Mouse (Mus musculus): ENCODE results near the gene Casc3.

DNA sequence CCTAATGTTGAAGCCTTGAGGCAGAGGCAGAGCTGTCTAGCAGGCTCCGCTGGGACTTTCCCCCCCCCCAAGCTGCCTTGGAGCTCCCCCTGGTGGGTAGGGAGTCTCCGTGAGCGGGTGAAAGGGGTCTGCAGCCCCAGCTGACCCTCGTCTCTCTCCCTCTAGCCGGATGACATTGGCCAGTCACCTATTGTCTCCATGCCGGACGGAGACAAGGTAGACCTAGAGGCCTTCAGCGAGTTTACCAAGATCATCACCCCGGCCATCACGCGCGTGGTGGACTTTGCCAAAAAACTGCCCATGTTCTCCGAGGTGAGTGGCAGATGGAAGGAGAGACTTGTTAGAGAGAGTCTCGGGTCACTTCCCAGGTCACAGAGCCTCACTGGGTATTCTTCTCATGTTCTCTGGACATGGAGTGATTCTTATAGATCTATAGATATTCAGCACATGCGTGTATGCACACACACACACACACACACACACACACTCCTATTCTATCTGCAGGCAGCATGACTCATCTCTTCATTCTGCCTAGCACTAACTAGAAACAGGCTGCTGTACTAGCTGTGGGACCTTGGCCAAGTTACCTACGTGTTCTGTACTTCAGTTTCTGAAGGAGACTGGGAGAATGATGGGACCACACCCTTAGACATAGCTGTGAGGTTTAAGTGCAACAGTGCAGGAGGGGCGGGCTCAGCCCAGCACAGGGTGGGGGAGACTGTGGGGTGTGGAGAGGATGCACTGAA lies 41.8 kb upstream of the Casc3 start:
- TF ChIP-seq CTCF (IDR thresholded peaks at IDR 0.05; ENCODE audit: extremely low read depth, insufficient read length, insufficient replicate concordance, low read depth, low read length) (peak; percentile 35; the same call in 1 of the 2 replicates), POLR2A (IDR thresholded peaks at IDR 0.05; ENCODE audit: low read depth, low read length) (no peak)

Data from small intestine, adult 2 months (tissue).